Mouse (Mus musculus) right cerebral cortex, adult 18-20 months (tissue): ENCODE measurements around the gene Gm14698.
A peak's percentile ranks its signal among the peaks of the same experiment; 100 is the strongest.
"Not testable (repeated sequence)": the region's sequence is repeated elsewhere in the genome, so short reads cannot be mapped to it uniquely, and the experiment has no call there.

Experiments used
- DNase-seq: peaks from one replicate; pipeline ENCODE4 v3.0.0; 2022; ENCODE audit warnings: mixed read lengths

Gene Gm14698

GRCm38 (mm10) chrX:68821059-68821458, at the start of gene Gm14698:
Gm14698 (plus strand) TSS chrX:68821093.
- peak; percentile 1 for DNase-seq

- DNase-seq: not testable (repeated sequence)
Measured at GRCm38 (mm10) chrX:68820449-68820848, 444 bp upstream of the Gm14698 start.

- DNase-seq: peak; percentile 3
Measured at GRCm38 (mm10) chrX:68839548-68840444, 18.9 kb downstream of the Gm14698 start.

- no peak for DNase-seq
Measured at GRCm38 (mm10) chrX:68865145-68865544, 44.3 kb downstream of the Gm14698 start.
